Mouse (Mus musculus): ENCODE measurements around the gene Elavl3.
A peak's percentile ranks its signal among the peaks of the same experiment; 100 is the strongest.

DNA sequence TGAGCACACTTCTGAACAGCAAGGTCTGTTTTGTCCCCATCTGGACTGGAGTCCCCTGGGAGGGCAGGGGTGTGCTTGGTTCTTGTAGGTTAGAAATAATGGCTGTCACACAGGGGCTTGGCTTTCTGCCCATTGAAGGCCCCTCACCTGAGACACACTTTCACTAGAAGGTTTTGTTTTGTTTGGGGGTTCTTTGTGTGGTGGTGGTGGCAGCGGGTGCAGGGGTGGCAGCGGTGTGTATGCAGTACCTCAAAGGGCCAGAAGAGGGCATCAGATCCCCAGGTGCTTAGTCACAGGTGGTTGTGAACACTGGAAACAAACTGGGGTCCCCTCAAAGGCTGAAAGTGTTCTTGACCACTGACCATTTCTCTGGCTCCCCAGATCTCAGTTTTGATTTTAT, 73.9 kb downstream of the Elavl3 start:
- TF ChIP-seq POLR2AphosphoS2 (IDR thresholded peaks at IDR 0.05; ENCODE audit: low read length) (no peak), CTCF (IDR thresholded peaks at IDR 0.05 in 2 of 3, conservative IDR thresholded peaks at IDR 0.05 in 1 of 3; ENCODE audit: control insufficient read depth in 1 of 3, insufficient read depth in 1 of 3, low read depth in 2 of 3, low read length in 3 of 3, poor library complexity in 1 of 3, severe bottlenecking in 1 of 3) (peak; percentile 98 to 100 (median 99))

All from MEL (cell line).